Mouse (Mus musculus): ENCODE data around the gene Gramd1b. TPM values are rescaled to one million over a fixed set of nuclear protein-coding genes. Genes with fewer than 3 reads are reported as not detected.
"Not testable (repeated sequence)": the region's sequence is repeated elsewhere in the genome, so short reads cannot be mapped to it uniquely, and the experiment has no call there.

The Gramd1b gene
- polyA plus RNA-seq, 1 experiment from 2014 or later: 2.8 TPM

DNA sequence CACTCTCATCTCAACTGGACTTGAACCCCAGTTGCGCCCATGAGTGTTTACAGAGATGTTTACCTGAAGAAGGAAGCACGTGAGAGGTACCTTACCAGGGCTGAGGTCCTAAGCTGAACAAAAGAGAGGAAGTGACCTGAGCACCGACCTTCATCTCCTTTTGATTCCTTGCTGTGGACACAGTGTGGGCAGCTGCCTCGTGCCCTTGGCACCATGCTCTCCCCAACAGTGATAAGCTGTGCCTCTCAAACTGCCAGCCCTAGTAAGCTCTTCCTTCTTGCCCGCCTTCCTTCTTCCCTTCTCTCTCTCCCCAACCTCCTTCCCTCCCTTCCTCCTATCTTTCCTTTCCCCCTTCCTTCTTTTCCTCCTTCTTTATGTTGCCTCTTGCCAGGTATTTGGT, 26.3 kb downstream of the Gramd1b start:
- ATAC-seq (ENCODE audit: insufficient number of reproducible peaks, low FRiP score, low TSS enrichment, low read depth) (no peak), DNase-seq (ENCODE audit: low spot score) (no peak)
- Histone ChIP-seq H3K9me3 (ENCODE audit: control insufficient read depth, low read length) (no peaks in the 10 kb centered on the region), H3K4me1 (ENCODE audit: control insufficient read depth, insufficient read depth, low read length) (no peaks in the 10 kb centered on the region), H3K4me3 (ENCODE audit: low read depth, low read length) (no peak overlapping the region), H3K36me3 (ENCODE audit: control insufficient read depth, insufficient read depth, low read length) (no peaks in the 10 kb centered on the region), H3K27ac (replicated peaks; ENCODE audit: low read depth, low read length) (no peak overlapping the region), H3K4me2 (ENCODE audit: low read depth, severe bottlenecking) (no peak overlapping the region), H3K9ac (ENCODE audit: low read length) (no peak overlapping the region), H3K27me3 (ENCODE audit: control insufficient read depth, insufficient read depth, low read length) (no peaks in the 10 kb centered on the region)
- 86% methylated on average over 5 of the region's 5 CpGs for WGBS

DNA sequence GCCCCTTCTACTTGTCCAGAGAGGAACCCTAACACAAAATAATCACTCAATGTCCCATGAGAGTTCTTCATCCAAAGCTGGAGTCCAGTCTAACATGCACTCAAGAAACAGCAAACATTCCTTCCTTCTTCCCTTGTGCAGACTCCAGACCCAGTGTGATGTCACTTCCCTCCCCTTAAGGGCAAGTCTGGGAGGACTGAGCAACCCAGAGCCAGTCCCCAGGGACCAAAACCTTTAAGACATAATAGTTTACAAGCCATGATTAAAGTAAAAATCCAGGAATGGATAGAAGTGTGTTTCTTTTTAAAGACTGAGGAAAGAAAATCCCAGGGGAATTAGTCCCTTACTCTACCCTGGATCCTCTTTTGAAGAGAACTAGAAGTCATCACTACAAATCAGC, 30.5 kb downstream of the Gramd1b start:
- H3K9ac ChIP-seq (ENCODE audit: low read length): no peak overlapping the region
- DNase-seq (ENCODE audit: low spot score): no peak
- H3K27ac ChIP-seq (replicated peaks; ENCODE audit: low read depth, low read length): no peak overlapping the region
- ATAC-seq (ENCODE audit: insufficient number of reproducible peaks, low FRiP score, low TSS enrichment, low read depth): no peak
- no peaks in the 10 kb centered on the region for H3K27me3 ChIP-seq (ENCODE audit: control insufficient read depth, insufficient read depth, low read length)
- no peaks in the 10 kb centered on the region for H3K9me3 ChIP-seq (ENCODE audit: control insufficient read depth, low read length)
- no peaks in the 10 kb centered on the region for H3K4me1 ChIP-seq (ENCODE audit: control insufficient read depth, insufficient read depth, low read length)
- H3K4me3 ChIP-seq (ENCODE audit: low read depth, low read length): no peak overlapping the region
- H3K4me2 ChIP-seq (ENCODE audit: low read depth, severe bottlenecking): no peak overlapping the region
- no peaks in the 10 kb centered on the region for H3K36me3 ChIP-seq (ENCODE audit: control insufficient read depth, insufficient read depth, low read length)

DNA sequence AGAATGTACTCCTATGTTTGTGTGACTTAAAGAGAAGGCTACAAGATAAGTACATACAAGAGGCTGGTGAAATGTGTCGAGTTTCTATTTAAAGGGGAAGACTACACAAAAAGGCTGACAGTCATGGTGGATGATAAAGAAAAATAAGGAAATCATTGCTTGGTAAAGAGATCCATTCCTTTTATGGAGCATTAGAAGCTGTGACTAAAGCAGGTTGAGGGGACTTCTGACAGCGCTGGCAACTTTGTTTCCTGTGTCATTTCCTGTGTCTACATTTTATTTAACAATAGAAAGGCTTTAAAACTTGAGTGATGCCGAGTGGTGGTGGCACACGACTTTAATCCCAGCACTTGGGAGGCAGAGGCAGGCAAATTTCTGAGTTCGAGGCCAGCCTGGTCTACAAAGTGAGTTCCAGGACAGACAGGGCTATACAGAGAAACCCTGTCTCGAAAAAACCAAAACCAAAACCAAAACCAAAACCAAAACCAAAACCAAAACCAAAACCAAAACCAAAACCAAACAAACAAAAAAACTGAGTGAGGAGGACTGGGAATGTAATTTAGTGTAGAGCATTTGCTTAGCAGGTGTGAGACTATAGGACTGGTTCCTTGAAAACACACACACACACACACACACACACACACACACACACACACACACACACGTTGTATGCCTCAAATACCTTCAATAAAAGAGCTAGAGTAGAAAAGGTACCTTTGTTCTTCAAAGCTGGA, 48.7 kb downstream of the Gramd1b start:
- not testable (repeated sequence) for H3K9ac ChIP-seq (ENCODE audit: low read length); H3K27me3 ChIP-seq (ENCODE audit: control insufficient read depth, insufficient read depth, low read length); DNase-seq (ENCODE audit: low spot score); H3K27ac ChIP-seq (replicated peaks; ENCODE audit: low read depth, low read length); H3K36me3 ChIP-seq (ENCODE audit: control insufficient read depth, insufficient read depth, low read length); H3K9me3 ChIP-seq (ENCODE audit: control insufficient read depth, low read length); ATAC-seq (ENCODE audit: insufficient number of reproducible peaks, low FRiP score, low TSS enrichment, low read depth); H3K4me2 ChIP-seq (ENCODE audit: low read depth, severe bottlenecking); H3K4me3 ChIP-seq (ENCODE audit: low read depth, low read length); H3K4me1 ChIP-seq (ENCODE audit: control insufficient read depth, insufficient read depth, low read length)
- 75% methylated on average over 7 of the region's 7 CpGs for WGBS

DNA sequence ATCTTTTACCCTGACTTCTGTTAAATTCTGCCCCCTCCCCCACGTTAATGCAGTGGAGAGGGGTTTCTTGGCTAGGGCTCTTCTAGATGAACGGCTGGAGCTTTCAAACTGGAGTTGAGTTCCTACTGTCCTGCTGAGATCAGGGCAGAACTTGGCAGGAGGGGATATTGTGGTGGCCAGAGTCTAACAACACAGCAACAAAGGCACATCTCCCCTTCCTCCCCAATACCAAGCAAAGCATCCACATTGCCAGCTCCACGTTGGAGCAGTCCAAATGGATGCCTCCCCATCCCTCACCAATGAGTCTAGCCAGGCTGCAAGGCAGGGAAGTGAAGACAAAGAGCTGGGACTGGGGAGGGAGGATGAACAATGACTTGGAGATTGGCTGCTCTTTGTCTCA, 49.9 kb downstream of the Gramd1b start:
- H3K9me3 ChIP-seq (ENCODE audit: control insufficient read depth, low read length): no peaks in the 10 kb centered on the region
- H3K27ac ChIP-seq (replicated peaks; ENCODE audit: low read depth, low read length): no peak overlapping the region
- 73% methylated on average over 3 of the region's 3 CpGs for WGBS
- no peak for DNase-seq (ENCODE audit: low spot score)
- H3K4me2 ChIP-seq (ENCODE audit: low read depth, severe bottlenecking): no peak overlapping the region
- ATAC-seq (ENCODE audit: insufficient number of reproducible peaks, low FRiP score, low TSS enrichment, low read depth): no peak
- H3K4me3 ChIP-seq (ENCODE audit: low read depth, low read length): no peak overlapping the region
- no peaks in the 10 kb centered on the region for H3K4me1 ChIP-seq (ENCODE audit: control insufficient read depth, insufficient read depth, low read length)
- no peaks in the 10 kb centered on the region for H3K36me3 ChIP-seq (ENCODE audit: control insufficient read depth, insufficient read depth, low read length)
- no peak overlapping the region for H3K9ac ChIP-seq (ENCODE audit: low read length)
- H3K27me3 ChIP-seq (ENCODE audit: control insufficient read depth, insufficient read depth, low read length): no peaks in the 10 kb centered on the region

DNA sequence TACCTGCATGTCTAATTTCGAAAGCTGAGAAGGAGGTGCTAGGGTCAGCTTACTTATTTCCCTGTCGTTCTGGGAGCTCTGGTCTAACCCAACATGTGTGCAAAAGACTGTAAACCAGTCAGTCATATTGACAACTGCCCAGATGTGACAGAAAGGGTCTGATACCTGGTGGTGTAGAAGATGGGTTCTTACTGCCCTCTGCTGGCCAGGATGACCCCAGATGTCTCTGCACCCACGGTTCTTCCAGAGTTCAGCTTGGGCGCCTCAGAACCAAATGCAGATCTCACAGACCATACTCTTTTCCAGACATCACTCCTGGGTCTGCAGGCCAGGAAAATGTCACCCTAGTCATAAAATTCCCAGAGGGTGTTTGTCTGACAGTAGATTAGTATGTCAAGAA, 51.9 kb downstream of the Gramd1b start:
- Histone ChIP-seq H3K9me3 (ENCODE audit: control insufficient read depth, low read length) (no peaks in the 10 kb centered on the region), H3K4me3 (ENCODE audit: low read depth, low read length) (no peak overlapping the region), H3K4me2 (ENCODE audit: low read depth, severe bottlenecking) (no peak overlapping the region), H3K36me3 (ENCODE audit: control insufficient read depth, insufficient read depth, low read length) (no peaks in the 10 kb centered on the region), H3K4me1 (ENCODE audit: control insufficient read depth, insufficient read depth, low read length) (no peaks in the 10 kb centered on the region), H3K9ac (ENCODE audit: low read length) (no peak overlapping the region), H3K27me3 (ENCODE audit: control insufficient read depth, insufficient read depth, low read length) (no peaks in the 10 kb centered on the region), H3K27ac (replicated peaks; ENCODE audit: low read depth, low read length) (no peak overlapping the region)
- no peak for ATAC-seq (ENCODE audit: insufficient number of reproducible peaks, low FRiP score, low TSS enrichment, low read depth)
- DNase-seq (ENCODE audit: low spot score): peak; percentile 60
- 36% methylated on average over 4 of the region's 4 CpGs for WGBS

DNA sequence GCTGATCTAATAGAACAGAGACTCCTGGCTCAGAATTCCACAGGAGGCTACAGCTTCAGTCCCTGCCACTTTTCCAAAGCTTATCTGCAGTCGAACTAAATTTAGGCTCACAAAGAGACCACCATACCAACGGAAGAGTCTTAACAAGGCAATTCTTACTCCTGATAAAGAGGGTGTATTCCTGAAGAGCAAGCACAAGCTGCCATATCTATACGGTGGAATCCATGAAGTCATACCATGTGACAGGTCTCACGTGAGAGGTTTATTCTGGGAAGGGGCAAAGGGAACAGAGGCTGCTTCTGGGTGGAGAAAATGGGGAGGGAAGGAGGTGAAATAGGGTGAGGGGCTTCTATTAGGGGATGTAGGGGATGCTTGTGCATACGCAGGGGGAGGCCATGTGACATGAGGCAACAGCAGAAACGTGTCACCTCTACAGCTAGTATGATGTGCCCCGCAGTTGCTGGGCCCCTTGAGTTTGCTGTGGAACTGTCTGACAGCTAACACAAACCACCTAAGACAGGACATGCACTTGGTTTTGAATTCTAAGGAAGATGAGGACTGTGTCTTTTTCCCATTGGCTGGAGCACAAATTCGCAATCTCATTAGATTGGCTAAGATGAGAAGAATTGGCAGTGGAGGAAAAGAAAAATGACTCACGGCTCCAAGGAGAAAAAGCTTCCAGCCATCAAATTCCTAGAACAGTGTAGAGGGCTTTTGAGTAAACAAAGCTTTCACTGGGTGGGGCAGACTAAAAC, 52.9 kb downstream of the Gramd1b start:
- WGBS: 89% methylated on average over 9 of the region's 9 CpGs
- no peak for ATAC-seq (ENCODE audit: insufficient number of reproducible peaks, low FRiP score, low TSS enrichment, low read depth)

DNA sequence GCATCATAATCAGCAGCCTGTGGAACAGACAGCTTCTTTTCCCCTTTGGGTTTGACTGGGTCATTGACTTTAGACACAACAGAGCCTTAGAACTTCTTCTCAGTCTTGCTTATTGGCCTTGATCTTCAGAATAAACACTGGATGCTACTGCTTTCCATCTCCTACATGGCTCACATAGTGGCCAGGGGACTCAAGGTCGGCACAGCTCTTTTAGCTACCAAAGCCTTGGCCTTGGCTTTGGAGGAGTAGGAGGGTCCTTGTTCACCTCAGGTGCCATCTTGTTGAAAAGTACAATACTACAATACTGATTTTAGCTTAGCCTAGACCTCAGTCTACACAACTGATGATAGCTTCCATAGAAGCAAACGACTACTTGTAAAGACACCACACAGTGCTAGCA, 53.6 kb downstream of the Gramd1b start:
- Histone ChIP-seq H3K4me2 (ENCODE audit: low read depth, severe bottlenecking) (no peak overlapping the region), H3K4me3 (ENCODE audit: low read depth, low read length) (no peak overlapping the region), H3K27ac (replicated peaks; ENCODE audit: low read depth, low read length) (no peak overlapping the region), H3K4me1 (ENCODE audit: control insufficient read depth, insufficient read depth, low read length) (no peaks in the 10 kb centered on the region), H3K27me3 (ENCODE audit: control insufficient read depth, insufficient read depth, low read length) (no peaks in the 10 kb centered on the region), H3K9ac (ENCODE audit: low read length) (no peak overlapping the region), H3K9me3 (ENCODE audit: control insufficient read depth, low read length) (no peaks in the 10 kb centered on the region), H3K36me3 (ENCODE audit: control insufficient read depth, insufficient read depth, low read length) (no peaks in the 10 kb centered on the region)
- DNase-seq (ENCODE audit: low spot score): no peak
- ATAC-seq (ENCODE audit: insufficient number of reproducible peaks, low FRiP score, low TSS enrichment, low read depth): no peak
- WGBS: 84% methylated on average over 2 of the region's 2 CpGs

More for the DNA sequence above, 52.9 kb downstream of the Gramd1b start:
- Histone ChIP-seq H3K36me3 (ENCODE audit: control insufficient read depth, insufficient read depth, low read length) (no peaks in the 10 kb centered on the region), H3K4me1 (ENCODE audit: control insufficient read depth, insufficient read depth, low read length) (no peaks in the 10 kb centered on the region), H3K27ac (replicated peaks; ENCODE audit: low read depth, low read length) (no peak overlapping the region), H3K9ac (ENCODE audit: low read length) (no peak overlapping the region), H3K4me2 (ENCODE audit: low read depth, severe bottlenecking) (no peak overlapping the region), H3K4me3 (ENCODE audit: low read depth, low read length) (no peak overlapping the region), H3K9me3 (ENCODE audit: control insufficient read depth, low read length) (no peaks in the 10 kb centered on the region), H3K27me3 (ENCODE audit: control insufficient read depth, insufficient read depth, low read length) (no peaks in the 10 kb centered on the region)
- DNase-seq (ENCODE audit: low spot score): no peak

DNA sequence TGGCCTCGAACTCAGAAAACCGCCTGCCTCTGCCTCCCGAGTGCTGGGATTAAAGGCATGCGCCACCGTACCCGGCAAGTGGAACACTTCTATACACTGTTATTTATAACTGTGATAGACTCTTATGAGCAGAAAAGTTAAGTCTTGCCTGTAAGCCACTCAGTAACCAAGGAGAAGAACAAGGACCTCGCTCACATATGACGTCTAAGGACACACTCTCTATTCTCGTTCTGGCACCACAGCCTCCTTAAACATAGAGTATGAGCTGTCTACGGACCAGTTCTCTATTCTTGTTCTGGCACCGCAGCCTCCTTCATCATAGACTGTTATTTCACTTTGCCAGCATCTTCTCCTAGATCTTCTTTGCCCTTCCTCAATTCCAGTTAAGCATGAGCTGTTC, 55.1 kb downstream of the Gramd1b start:
- 90% methylated on average over 11 of the region's 11 CpGs for WGBS
- Histone ChIP-seq H3K4me2 (ENCODE audit: low read depth, severe bottlenecking) (no peak overlapping the region), H3K36me3 (ENCODE audit: control insufficient read depth, insufficient read depth, low read length) (no peaks in the 10 kb centered on the region), H3K27me3 (ENCODE audit: control insufficient read depth, insufficient read depth, low read length) (no peaks in the 10 kb centered on the region), H3K4me3 (ENCODE audit: low read depth, low read length) (no peak overlapping the region), H3K4me1 (ENCODE audit: control insufficient read depth, insufficient read depth, low read length) (no peaks in the 10 kb centered on the region), H3K9ac (ENCODE audit: low read length) (no peak overlapping the region), H3K27ac (replicated peaks; ENCODE audit: low read depth, low read length) (no peak overlapping the region), H3K9me3 (ENCODE audit: control insufficient read depth, low read length) (no peaks in the 10 kb centered on the region)
- ATAC-seq (ENCODE audit: insufficient number of reproducible peaks, low FRiP score, low TSS enrichment, low read depth): no peak
- no peak for DNase-seq (ENCODE audit: low spot score)

All from limb, embryonic 11.5 days (tissue).